Mouse (Mus musculus): ENCODE data around the gene C2cd4b.

DNA sequence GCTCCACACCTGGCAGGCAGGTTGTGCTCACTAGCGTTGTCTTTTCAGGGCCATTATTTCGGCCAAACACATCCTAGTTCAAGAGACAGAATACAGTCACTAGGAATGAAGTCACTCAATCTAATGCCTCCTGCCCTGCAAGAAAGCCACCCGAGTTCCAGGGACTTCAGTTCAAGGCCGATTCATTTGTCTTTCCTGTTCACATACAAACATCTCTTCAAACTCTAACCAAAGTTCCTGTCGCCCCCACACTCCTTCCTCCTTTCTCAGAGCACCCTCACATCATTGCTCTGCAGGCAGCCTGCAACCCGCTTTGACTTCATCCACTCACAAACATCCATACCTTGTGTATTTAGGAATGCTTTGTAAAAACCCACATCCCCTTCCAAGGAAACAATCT lies 34.3 kb downstream of the C2cd4b start:
- TF ChIP-seq EP300 (IDR thresholded peaks at IDR 0.05; ENCODE audit: low read depth) (no peak), CTCF (IDR thresholded peaks at IDR 0.05; ENCODE audit: low read depth) (no peak)
